Mouse (Mus musculus) heart, adult 2 months (tissue): ENCODE measurements around the gene Olfr1265. TPM values are rescaled to one million over a fixed set of nuclear protein-coding genes. Genes with fewer than 3 reads are reported as not detected.

ENCODE experiments used
- DNase-seq, 2 experiments: peaks; one replicate each; pipeline ENCODE4 v3.0.0; 2021
- H3K27ac ChIP-seq: fragments of 200-600 bp; 2 replicates; pipeline ENCODE4 v1.8.1; 2022
- H3K27me3 ChIP-seq: fragments of 200-500 bp; 2 replicates; pipeline ENCODE4 v1.6.1; 2012; ENCODE audit warnings: mild to moderate bottlenecking, low read length, inconsistent platforms, mixed read lengths; ENCODE audit not compliant: control insufficient read depth, insufficient read depth
- H3K36me3 ChIP-seq: fragments of 200-500 bp; 2 replicates; pipeline ENCODE4 v1.6.1; 2012; ENCODE audit warnings: low read length, inconsistent platforms; ENCODE audit not compliant: control insufficient read depth, insufficient read depth
- H3K4me1 ChIP-seq: fragments of 200-500 bp; 2 replicates; pipeline ENCODE4 v1.6.1; 2011; ENCODE audit warnings: low read length; ENCODE audit not compliant: control insufficient read depth, insufficient read depth
- H3K4me3 ChIP-seq: fragments of 200-600 bp; 2 replicates; pipeline ENCODE4 v1.8.1; 2022
- H3K79me2 ChIP-seq: fragments of 200-500 bp; replicated peaks from 2 replicates; pipeline ENCODE4 v1.6.1; 2012; ENCODE audit warnings: mild to moderate bottlenecking, inconsistent platforms, low read length, moderate library complexity, mixed read lengths; ENCODE audit not compliant: control insufficient read depth, insufficient read depth
- H3K9ac ChIP-seq: fragments of 200-500 bp; 2 replicates; pipeline ENCODE4 v1.6.1; 2012; ENCODE audit warnings: low read depth, mild to moderate bottlenecking, control low read depth, inconsistent platforms, low read length, mixed read lengths
- CTCF ChIP-seq: fragments of 200-600 bp; IDR thresholded peaks from 2 replicates; pipeline ENCODE4 v1.8.1; 2022; ENCODE audit warnings: antibody characterized with exemption, mild to moderate bottlenecking, moderate library complexity
- EP300 ChIP-seq: fragments of 200-500 bp; IDR thresholded peaks from 2 replicates; pipeline ENCODE4 v1.6.1; 2011; ENCODE audit warnings: low read depth, low read length, control low read depth; ENCODE audit not compliant: insufficient read depth
- POLR2A ChIP-seq: fragments of 200-500 bp; IDR thresholded peaks from 2 replicates; pipeline ENCODE4 v1.6.1; 2011; ENCODE audit warnings: mild to moderate bottlenecking, low read depth, low read length, control low read depth; ENCODE audit not compliant: insufficient read depth
- WGBS: fragments of 180-500 bp; shearing (Covaris S2); methylation state at CpG from one replicate; pipeline ENCODE4 v1.1.7; 2018; 5-methylcytosine and 5-hydroxymethylcytosine counted together
- intact Hi-C: fragments of 180-260 bp; cut with DNase I; formaldehyde crosslinking; loops from one replicate; pipeline ENCODE4 v1.15.1; 2025
- polyA plus RNA-seq: library from polyadenylated mRNA; depleted of rRNA; stranded (reverse); fragments of >200 nt; gene quantifications from 2 replicates; pipeline ENCODE4 v1.2.3, GENCODE M21; 2012; rRNA removed
- total RNA-seq, 2 experiments: library from RNA; stranded (reverse); gene quantifications; 2 replicates each; pipeline ENCODE4 v1.2.3; 2021

The Olfr1265 gene
- total and polyA plus RNA-seq, 3 experiments = not detected

DNA sequence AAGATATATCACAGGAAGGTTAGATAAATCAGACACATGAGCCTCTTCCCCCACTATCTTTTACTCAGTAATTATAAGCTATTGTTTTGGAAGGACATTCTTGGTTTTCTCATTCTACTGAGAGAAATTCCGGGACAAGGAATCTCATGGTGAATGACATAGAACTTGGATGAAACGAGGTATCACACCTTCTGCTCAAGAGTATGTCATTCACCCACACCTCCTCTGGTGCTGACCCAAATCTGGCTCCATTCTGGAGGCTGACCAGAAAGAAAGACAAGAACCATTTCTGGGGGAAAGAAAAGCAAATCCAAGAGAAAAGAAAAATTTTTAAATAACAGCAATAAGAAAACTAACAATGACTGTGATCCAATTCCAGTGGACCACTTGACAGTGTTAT, 34.9 kb downstream of the Olfr1265 start:
- 57% methylated on average over 2 of the region's 2 CpGs for WGBS
- no peak overlapping the region for H3K27ac ChIP-seq
- no peak for DNase-seq
- H3K79me2 ChIP-seq = no peaks in the 10 kb centered on the region
- H3K4me1 ChIP-seq = no peaks in the 10 kb centered on the region
- H3K36me3 ChIP-seq = no peaks in the 10 kb centered on the region
- H3K9ac ChIP-seq = no peak overlapping the region
- H3K4me3 ChIP-seq = no peak overlapping the region
- intact Hi-C loops = no loop called here
- TF ChIP-seq CTCF (no peak), POLR2A (no peak), EP300 (no peak)
- H3K27me3 ChIP-seq = no peaks in the 10 kb centered on the region

Other genes starting within 250 kb of the Olfr1265 start
- not detected for gene Olfr1254, start 241.7 kb upstream of the Olfr1265 start, total RNA-seq
- gene Olfr1254, start 241.7 kb upstream of the Olfr1265 start, polyA plus RNA-seq = not detected in 2 replicates
- gene Olfr1255, start 223.3 kb upstream of the Olfr1265 start, total RNA-seq = not detected
- gene Olfr1255, start 223.3 kb upstream of the Olfr1265 start, polyA plus RNA-seq = not detected in 2 replicates
- not detected for gene Olfr1256, start 193.8 kb upstream of the Olfr1265 start, total RNA-seq
- not detected in 2 replicates for gene Olfr1256, start 193.8 kb upstream of the Olfr1265 start, polyA plus RNA-seq
- not detected for gene Olfr48, start 187.1 kb upstream of the Olfr1265 start, total RNA-seq
- not detected in 2 replicates for gene Olfr48, start 187.1 kb upstream of the Olfr1265 start, polyA plus RNA-seq
- gene Olfr1257, start 156.9 kb upstream of the Olfr1265 start, total RNA-seq = not detected
- not detected in 2 replicates for gene Olfr1257, start 156.9 kb upstream of the Olfr1265 start, polyA plus RNA-seq
- gene Olfr1258, start 108.0 kb upstream of the Olfr1265 start, total RNA-seq = not detected
- not detected in 2 replicates for gene Olfr1258, start 108.0 kb upstream of the Olfr1265 start, polyA plus RNA-seq
- gene Olfr1259, start 86.7 kb upstream of the Olfr1265 start, total RNA-seq = not detected
- not detected in 2 replicates for gene Olfr1259, start 86.7 kb upstream of the Olfr1265 start, polyA plus RNA-seq
- gene Olfr1260, start 61.0 kb upstream of the Olfr1265 start, total RNA-seq = not detected
- gene Olfr1260, start 61.0 kb upstream of the Olfr1265 start, polyA plus RNA-seq = not detected in 2 replicates
- gene Olfr1261, start 44.1 kb upstream of the Olfr1265 start, total RNA-seq = not detected
- not detected in 2 replicates for gene Olfr1261, start 44.1 kb upstream of the Olfr1265 start, polyA plus RNA-seq
- gene Olfr1262, start 35.2 kb upstream of the Olfr1265 start, total RNA-seq = not detected
- gene Olfr1262, start 35.2 kb upstream of the Olfr1265 start, polyA plus RNA-seq = not detected in 2 replicates
- gene Olfr1263, start 23.2 kb upstream of the Olfr1265 start, total RNA-seq = not detected
- not detected in 2 replicates for gene Olfr1263, start 23.2 kb upstream of the Olfr1265 start, polyA plus RNA-seq
- gene Olfr1264, start 9.8 kb upstream of the Olfr1265 start, total RNA-seq = not detected
- not detected in 2 replicates for gene Olfr1264, start 9.8 kb upstream of the Olfr1265 start, polyA plus RNA-seq
- not detected for gene Olfr140, start 28.3 kb downstream of the Olfr1265 start, total RNA-seq
- not detected in 2 replicates for gene Olfr140, start 28.3 kb downstream of the Olfr1265 start, polyA plus RNA-seq
- gene Olfr1269, start 86.1 kb downstream of the Olfr1265 start, total RNA-seq = not detected
- gene Olfr1269, start 86.1 kb downstream of the Olfr1265 start, polyA plus RNA-seq = not detected in 2 replicates
- not detected for gene Olfr32, start 107.0 kb downstream of the Olfr1265 start, total RNA-seq
- not detected in 2 replicates for gene Olfr32, start 107.0 kb downstream of the Olfr1265 start, polyA plus RNA-seq
- not detected for gene Olfr1270, start 117.8 kb downstream of the Olfr1265 start, total RNA-seq
- gene Olfr1270, start 117.8 kb downstream of the Olfr1265 start, polyA plus RNA-seq = not detected in 2 replicates
- not detected for gene Olfr1506, start 189.2 kb downstream of the Olfr1265 start, total RNA-seq
- gene Olfr1506, start 189.2 kb downstream of the Olfr1265 start, polyA plus RNA-seq = not detected in 2 replicates
- gene Olfr142, start 222.3 kb downstream of the Olfr1265 start, total RNA-seq = not detected
- gene Olfr142, start 222.3 kb downstream of the Olfr1265 start, polyA plus RNA-seq = not detected in 2 replicates
- gene Olfr1271, start 235.7 kb downstream of the Olfr1265 start, total RNA-seq = not detected
- gene Olfr1271, start 235.7 kb downstream of the Olfr1265 start, polyA plus RNA-seq = not detected in 2 replicates